Mouse (Mus musculus) cerebellum, adult 9-10 months (tissue): Measurements from ENCODE around the gene Dcaf6.

Experiments used
- DNase-seq: peaks from one replicate; pipeline ENCODE4 v3.0.0; 2022

Dcaf6 gene

DNA sequence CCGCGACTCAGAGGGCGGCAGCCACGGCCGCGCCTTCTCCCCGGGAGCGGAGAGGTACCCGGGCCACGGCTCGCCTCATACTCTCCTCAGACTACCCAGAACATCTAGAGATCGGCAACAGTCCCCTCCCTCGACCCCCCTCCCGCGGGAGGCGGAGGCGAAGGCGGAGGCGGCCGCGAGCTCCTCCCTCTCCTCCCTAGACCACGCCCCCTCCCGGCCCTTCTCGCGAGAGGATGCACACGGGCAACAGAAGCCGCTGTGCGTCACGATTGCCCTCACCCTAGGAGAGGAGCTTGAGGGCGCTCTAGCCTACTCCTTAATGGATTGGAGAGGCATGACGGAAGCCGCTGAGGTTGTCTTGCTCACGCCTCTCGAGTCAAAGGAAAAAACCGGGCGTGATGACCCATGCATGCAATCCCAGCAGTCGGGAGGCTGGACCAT lies at the start of gene Dcaf6, which contains the start of gene Mpc2:
Gene Dcaf6, minus strand, starts transcription at position 116 of the 441 bp plus-strand sequence.
Gene Mpc2, plus strand, starts transcription at position 278 of the 441 bp plus-strand sequence.
- peak; percentile 99 for DNase-seq

- DNase-seq = no peak
These were observed 46.0 kb upstream of the Dcaf6 start for GRCm38 (mm10) chr1:165506303-165506702.

GRCm38 (mm10) chr1:165503307-165504024 lies 43.2 kb upstream of the Dcaf6 start:
- DNase-seq = no peak

GRCm38 (mm10) chr1:165498856-165499255 lies 38.6 kb upstream of the Dcaf6 start:
- DNase-seq = no peak

DNA sequence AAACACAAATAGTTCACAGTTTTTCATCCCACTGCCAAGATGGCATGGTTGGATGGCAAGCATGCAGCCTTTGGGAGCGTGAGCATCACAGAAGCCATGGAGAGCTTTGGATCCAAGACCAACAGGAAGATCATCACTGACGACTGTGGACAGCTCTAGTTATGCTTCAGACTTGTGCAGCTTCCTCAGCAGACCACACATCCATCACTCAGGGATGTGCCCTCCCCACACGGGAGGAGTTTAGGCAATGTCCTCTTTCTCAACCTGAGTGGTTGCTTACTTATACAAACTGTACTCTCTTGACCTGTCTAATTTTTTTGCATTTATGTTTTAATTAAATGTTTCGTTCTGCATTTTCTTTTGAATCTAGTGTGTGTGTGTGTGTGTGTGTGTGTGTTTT lies 28.9 kb upstream of the Dcaf6 start:
- DNase-seq = no peak

GRCm38 (mm10) chr1:165486108-165486507 lies 25.8 kb upstream of the Dcaf6 start:
- no peak for DNase-seq

DNA sequence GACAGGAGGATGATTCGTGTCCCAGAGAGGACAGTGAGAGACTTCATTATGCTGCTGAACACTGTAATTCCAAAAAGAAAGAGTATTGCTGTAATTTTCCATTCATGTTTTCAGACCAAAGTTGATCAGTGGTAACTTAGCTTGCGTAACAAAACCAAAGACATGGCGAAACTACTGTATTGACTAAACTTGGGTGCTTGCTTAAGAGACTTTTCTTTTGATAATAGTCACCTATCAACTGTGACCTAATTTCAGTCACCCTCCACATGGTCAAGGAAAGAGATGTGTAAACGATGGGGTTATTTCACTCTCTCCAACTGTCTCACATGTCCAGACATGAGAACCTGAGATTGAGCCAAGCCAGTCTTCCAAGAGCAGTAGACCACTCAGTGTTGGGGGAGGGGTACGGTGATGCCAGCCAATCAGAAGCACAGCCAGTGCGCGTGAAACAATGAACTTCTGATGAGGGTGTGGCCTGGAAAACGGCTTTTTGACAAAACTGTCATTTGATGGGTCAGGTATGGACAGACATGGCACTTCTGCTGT lies 24.5 kb upstream of the Dcaf6 start, which contains the start of gene Adcy10:
Gene Adcy10, plus strand, starts transcription at position 496 of the 546 bp plus-strand sequence.
- no peak for DNase-seq

DNA sequence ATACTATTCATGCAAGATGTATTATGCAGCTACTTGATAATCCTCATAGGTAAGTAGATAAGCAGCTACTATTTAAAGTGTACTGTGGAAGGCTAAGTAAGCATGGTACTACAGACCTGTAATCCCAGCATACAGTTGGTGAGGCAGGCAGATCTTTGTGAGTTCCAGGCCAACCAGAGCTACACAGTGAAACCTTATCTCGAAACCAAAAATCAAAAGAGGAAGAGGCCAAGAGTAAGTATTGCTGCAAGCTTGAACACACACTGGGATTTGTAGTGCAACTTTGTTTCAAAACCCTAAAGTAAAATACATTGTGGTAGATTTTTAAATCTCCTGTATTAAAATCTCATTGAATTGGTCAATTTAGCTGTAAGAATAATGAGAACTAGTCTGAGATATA lies 11.2 kb upstream of the Dcaf6 start:
- no peak for DNase-seq

DNA sequence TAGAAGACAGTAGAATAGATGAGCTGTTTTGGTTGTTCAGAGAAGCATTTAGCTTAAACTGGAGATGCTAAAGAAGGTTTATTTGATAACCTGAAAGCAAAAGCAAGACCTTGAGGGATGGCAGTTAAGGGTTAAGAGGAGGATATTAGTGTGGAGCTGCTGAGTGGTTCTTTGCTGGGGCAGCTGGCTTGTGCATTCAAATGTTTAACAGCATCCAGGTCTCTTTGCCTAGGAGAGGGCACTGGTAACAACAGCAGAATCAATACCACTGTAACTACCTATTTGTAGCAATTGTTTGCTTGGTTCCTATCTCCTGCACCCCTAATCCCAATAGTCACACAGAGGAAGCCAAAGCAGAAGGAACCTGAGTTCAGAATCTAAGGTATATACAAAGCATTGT lies 9.4 kb upstream of the Dcaf6 start:
- DNase-seq = no peak

DNA sequence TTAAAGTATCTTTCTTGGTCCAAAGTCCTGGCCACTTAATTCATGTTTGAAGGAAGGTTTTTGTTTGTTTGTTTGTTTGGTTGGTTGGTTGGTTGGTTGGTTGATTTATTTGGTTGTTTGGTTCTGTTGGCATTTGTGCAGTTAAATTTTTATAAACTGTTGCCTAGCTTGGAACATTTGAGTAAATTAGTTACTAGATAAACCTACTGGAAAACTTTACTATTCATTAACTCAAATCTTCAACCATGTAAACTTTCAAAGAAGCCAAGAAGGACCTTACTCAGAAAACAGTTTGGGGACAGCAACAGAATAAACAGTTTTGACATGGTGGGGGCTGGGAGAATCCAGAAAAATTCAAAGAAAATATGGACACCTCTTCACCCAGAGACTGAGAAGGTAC lies 8.7 kb upstream of the Dcaf6 start:
- DNase-seq = no peak

DNA sequence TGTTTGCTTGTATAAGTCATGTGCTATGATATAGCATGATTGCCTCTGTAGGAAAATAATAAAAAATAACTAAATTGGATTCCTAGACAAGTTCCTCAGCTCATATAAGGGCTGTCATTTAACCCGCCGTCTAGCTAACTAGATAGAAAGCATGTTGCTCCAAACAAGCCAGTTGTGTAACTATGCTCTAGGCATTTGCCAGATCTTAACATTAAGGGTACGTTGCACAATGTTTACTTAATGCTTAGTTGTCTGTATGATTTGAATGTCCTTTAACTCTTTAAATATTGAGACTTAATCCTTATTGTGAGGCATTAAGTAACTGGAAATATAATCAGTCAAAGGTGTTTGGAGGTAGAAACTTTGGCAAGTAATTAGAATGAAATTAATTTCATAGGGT lies 4.3 kb upstream of the Dcaf6 start:
- no peak for DNase-seq

- no peak for DNase-seq
These were observed 2.6 kb upstream of the Dcaf6 start for GRCm38 (mm10) chr1:165462861-165463260.

- DNase-seq = no peak
These were observed 1.4 kb upstream of the Dcaf6 start for GRCm38 (mm10) chr1:165461681-165462080.

DNA sequence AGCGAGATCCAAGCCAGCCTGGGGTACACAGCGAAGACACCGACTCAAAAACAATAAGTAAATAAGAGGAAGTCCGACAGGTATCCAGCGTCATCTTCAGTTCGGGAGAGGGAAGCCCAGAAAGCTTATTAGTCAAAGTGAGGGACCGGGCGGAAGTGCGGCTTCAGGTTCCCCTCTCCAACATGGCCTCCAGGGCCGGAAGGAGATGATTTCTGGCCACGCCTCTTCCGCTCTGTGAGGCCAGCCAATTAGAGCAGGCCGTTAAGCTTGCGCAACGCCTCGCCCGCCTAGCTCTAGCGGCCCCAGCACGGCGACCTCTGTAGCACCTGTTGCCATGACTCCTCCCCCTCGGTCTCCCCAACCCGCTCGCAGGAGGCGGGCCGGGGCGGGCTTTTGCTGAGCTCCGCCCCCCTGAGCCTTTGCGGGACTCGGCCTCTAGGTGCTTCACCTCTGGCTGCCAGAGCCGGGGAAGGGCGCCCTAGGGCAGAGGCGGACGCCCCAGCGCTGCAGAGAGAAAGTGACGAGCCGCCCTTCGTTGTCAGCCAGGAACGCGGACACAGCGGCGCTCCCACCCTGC lies 614 bp upstream of the Dcaf6 start:
- peak; percentile 100 for DNase-seq

DNA sequence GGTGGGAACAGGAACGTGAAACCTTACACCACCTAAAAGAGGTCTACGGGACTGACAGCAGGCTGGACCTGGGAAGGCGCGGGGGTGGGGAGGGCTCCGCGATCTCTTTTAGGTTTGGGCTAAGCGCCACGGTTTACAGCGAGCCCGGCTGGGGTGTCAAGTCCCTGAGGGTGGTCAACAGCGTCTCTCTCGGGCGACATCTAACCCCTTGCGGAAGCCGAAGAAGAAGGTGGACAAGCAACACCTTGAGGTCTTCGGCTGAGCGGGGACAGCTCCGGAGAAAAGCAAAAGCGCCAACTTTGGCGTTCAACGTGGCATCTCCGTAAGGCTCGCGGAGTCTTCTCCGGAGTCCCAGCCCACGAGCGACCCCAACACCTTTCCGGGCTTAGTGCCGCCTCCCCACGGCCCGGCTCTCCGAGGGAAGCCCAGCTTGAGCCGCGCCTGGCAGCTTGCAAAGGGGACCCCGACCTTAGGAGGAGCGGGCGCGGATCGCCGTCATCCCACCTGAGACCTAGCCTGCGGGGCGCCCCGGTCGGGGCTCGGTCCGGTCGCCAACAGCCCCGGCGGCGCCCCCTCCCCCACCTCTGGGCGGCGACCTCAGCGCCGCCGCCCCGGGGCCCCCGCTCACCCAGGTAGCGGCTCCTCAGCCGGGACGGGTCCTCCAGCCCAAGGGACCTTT lies 633 bp downstream of the Dcaf6 start:
- peak; percentile 76 for DNase-seq

GRCm38 (mm10) chr1:165459041-165459502 lies 1.2 kb downstream of the Dcaf6 start:
- no peak for DNase-seq

- no peak for DNase-seq
These were observed 18.6 kb downstream of the Dcaf6 start for GRCm38 (mm10) chr1:165441719-165442118.

DNA sequence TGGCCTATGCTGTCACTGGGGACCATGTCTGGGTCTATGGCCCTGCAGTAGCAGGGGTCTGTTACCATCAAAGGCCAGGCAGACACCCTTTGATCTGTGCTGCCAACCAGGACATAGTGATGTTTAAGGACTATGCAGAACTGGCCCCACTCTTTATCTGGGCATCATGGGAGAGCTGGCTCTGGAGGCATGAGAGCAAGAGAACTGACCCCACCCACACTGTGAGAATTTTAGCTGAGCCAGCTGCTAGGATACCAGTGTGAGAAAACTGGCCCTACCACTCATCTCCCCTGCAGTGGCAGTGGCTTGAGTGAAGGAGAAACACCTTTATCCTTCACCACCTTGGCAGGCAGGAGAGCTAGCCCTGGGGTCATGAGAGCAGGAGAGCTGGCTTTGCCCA lies 19.1 kb downstream of the Dcaf6 start:
- no peak for DNase-seq

DNA sequence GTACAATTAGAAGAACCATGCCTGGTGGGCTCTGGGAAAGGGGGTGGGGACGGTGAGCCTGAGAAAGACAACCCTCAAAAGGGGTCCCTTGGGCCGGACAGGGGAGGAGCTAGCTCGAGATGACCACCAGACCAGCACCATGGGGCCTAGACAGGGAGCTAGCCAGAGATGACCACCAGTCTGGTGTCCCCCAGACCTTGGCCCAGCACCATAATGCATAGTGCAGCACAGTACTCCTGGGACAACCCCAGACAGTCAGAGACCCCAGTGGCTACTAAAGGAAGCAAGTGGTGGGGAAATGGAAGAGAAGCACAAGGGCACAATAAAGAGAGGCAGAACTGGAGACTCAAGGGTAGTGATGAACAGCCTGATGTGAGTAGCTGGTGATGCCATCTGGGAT lies 19.5 kb downstream of the Dcaf6 start:
- DNase-seq = no peak

- no peak for DNase-seq
These were observed 21.8 kb downstream of the Dcaf6 start for GRCm38 (mm10) chr1:165438289-165439021.

- no peak for DNase-seq
These were observed 27.4 kb downstream of the Dcaf6 start for GRCm38 (mm10) chr1:165432883-165433282.

- DNase-seq = no peak
These were observed 34.0 kb downstream of the Dcaf6 start for GRCm38 (mm10) chr1:165426254-165426653.
